Comparison of ENCODE assay signal across 20 mouse cellular contexts in the genomic region with DNA sequence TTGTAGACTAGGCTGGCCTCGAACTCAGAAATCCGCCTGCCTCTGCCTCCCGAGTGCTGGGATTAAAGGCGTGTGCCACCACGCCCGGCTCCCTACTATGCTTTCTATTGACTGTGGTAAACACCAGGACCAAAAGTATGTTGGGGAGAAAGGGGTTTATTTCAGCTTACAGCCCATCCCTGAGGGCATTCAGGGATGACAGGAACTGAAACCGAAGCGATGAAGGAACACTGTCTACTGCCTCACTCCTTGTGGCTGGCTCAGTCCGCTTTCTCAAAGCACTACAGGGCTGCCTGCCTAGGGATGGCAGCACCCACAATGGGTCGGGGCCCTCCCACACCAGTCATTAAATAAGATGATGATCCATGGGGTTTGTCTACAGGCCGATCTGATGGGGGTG.
"Had no signal": no experiment of that assay in that cellular context is flagged by ENCODE, and none has a peak within 500 bp of the region (broad histone marks: within the 10 kb centered on the region; RNA-seq: fewer than 3 reads in every experiment).

No protein-coding gene starts in this region.

- H3K4me2 ChIP-seq: liver, embryonic 15.5 days; lung, embryonic 15.5 days; midbrain, embryonic 12.5 days; neural tube, embryonic 13.5 days; stomach, embryonic 15.5 days had no signal

- H3K9me3 ChIP-seq: liver, embryonic 15.5 days; lung, embryonic 15.5 days; stomach, embryonic 15.5 days had no signal

- DNase-seq: liver, postnatal 0 days; lung, adult 2 months; lung, postnatal 14 days; lung, postnatal 36 days; midbrain, embryonic 14.5 days; right cerebral cortex, postnatal 14 days; thymus, adult 2 months; thymus, postnatal 25 days; thymus, postnatal 4 days had no signal

- ATAC-seq: liver, postnatal 0 days; lung, postnatal 0 days; midbrain, embryonic 16.5 days had no signal

- H3K4me3 ChIP-seq: liver, embryonic 15.5 days; lung, embryonic 15.5 days; midbrain, embryonic 10.5 days; midbrain, embryonic 12.5 days; myocyte; neural tube, embryonic 13.5 days; stomach, embryonic 15.5 days had no signal

- H3K27ac ChIP-seq: liver, embryonic 15.5 days; lung, embryonic 15.5 days; macrophage; midbrain, embryonic 10.5 days; midbrain, embryonic 12.5 days; neural tube, embryonic 13.5 days; stomach, embryonic 15.5 days; stomach, postnatal 0 days had no signal

- H3K4me1 ChIP-seq: midbrain, embryonic 12.5 days; neural tube, embryonic 13.5 days had no signal

- H3K36me3 ChIP-seq: liver, embryonic 15.5 days; lung, embryonic 15.5 days; midbrain, embryonic 10.5 days; midbrain, embryonic 12.5 days; neural tube, embryonic 13.5 days; stomach, embryonic 15.5 days had no signal

- H3K9ac ChIP-seq: liver, embryonic 15.5 days; liver, postnatal 0 days; lung, embryonic 15.5 days; midbrain, embryonic 12.5 days; neural tube, embryonic 13.5 days; stomach, embryonic 15.5 days had no signal

- H3K27me3 ChIP-seq: liver, embryonic 15.5 days; lung, embryonic 15.5 days; midbrain, embryonic 12.5 days; neural tube, embryonic 13.5 days; stomach, embryonic 15.5 days had no signal
